Mouse (Mus musculus): ENCODE measurements around the gene Lsm12.
"Not testable (repeated sequence)": the region's sequence is repeated elsewhere in the genome, so short reads cannot be mapped to it uniquely, and the experiment has no call there.

Gene Lsm12

DNA sequence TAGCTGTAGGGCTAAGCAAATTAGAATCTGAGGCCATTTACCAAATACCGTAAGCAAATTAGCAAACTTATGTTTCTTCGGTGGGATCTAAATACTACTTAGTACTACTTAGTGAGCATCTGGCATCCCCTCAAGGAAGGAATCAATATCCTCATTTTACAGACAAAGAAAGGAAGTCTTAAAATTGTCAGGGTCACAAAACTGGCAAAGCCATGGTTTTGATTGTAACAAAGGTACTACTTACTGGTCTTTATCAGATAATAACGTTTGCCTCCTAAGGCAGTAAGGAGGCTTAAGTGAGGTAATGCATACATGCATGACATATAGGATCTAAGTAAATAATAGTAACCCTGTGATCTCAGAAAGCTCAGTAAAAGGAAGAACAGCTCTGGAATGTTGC is 581 bp upstream of the Lsm12 start:
- no peak for DNase-seq (ENCODE audit: low spot score in 2 of 2)

DNA sequence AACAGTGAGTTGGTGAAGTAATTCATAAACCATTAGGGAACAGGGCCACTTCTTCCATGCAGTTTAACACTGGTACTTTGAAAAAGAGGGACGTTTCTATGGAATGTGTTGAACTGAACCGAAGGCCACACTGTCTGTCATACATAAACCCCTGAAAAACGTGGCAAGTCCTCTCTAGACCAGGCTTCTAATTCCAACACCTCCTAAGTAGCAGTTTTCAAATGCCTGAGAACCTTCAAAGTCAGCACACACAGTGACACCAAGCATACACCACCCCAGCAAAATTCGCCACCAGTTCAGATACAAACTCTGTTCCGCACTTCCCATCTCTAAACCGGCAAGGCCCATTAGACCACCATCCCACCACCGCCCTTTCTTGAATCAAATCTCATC is 847 bp downstream of the Lsm12 start:
- no peak for DNase-seq (ENCODE audit: low spot score in 2 of 2)

DNA sequence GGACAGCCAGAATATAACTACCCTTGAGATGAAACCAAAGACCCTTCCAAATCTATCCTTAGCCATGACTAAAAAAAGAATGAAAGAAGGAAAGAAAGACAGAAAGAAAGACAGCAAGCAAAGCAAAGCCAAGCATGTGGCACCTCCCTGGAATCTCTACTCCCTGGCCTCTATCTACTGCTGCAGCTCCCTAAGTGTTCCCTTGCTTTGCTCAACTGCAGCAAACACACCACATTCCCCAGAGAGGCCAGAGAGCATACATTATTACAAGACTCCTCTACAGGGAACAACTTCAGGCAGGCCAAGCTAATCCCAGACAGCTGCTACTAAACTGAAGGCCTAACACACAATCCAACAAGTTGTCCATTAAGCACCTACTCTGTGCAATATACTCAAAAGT is 5.3 kb downstream of the Lsm12 start:
- no peak for DNase-seq (ENCODE audit: low spot score in 2 of 2)

DNA sequence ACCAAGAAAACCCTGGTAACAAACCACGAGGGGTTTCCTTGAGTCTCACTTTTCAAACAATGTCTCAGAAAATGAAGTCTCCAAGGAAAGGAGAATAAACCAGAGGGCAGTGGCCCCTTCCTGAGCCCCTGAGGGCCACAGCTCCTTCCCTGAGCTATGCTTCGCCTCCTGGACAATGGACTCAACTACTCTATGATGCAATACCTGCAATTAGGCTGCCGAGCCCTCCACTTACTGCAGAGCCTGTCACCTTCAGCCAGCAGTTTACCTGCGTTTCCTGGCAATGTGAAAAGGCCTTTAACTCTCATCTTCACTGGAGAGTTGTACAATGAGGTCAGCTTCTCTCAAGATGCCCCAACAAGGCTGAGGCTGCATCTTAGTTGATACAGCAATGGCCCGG is 16.4 kb downstream of the Lsm12 start:
- no peak for DNase-seq (ENCODE audit: low spot score in 2 of 2)

DNA sequence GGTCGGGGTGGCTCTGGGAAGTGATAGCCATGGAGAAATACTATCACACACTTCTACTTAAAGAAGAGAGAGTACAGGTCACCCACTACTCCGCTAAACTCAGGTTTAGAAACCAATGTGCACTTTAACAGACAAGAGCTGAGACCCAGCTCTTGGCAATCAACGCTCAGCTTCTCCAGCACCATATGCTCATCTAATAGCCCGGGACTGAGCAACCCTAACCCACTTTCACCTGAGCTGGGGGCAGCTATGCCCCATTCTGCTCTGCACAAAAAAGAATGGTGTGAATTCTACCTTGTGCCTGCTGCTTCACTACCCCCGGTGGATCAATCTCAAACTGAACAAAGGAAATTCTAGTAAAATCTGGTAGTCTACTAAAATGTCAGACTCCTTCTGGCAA is 17.6 kb downstream of the Lsm12 start:
- DNase-seq (ENCODE audit: low spot score in 2 of 2): no peak

DNA sequence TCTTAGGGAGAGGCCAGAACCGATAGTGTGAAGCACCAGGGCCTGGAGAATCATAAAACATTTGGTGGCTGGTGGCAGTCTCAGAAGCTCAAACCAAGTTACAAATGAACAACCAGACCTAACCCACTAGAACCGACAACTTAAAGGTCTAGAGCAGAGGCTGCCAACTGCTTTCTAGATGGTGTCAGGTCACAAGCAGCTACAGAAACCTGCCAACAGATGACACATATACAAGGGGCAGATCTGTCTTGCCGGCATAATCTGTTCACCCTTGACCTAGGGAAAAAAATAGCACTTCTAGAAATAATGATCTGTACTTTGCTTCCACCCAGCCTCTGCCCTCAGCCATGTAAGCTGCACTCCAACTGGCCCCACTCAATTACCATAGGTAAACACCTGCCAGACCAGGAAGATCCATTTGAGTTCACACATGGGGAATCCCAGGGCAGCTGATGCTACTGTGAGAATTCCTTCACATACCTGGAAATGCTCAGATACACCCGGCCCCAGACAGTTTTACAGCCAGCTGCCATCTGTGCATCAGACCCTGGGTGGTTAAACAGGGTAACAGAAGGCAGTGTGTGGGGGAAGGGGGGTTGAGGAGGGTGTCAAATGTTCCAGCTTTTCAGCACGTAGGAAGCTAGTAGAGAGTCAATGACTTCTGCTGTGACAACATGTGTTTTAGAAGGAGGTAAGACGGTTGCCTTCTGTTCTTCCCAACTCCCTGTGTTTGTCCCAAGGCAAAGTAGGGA is 18.9 kb downstream of the Lsm12 start:
- DNase-seq (ENCODE audit: low spot score in 2 of 2): no peak

DNA sequence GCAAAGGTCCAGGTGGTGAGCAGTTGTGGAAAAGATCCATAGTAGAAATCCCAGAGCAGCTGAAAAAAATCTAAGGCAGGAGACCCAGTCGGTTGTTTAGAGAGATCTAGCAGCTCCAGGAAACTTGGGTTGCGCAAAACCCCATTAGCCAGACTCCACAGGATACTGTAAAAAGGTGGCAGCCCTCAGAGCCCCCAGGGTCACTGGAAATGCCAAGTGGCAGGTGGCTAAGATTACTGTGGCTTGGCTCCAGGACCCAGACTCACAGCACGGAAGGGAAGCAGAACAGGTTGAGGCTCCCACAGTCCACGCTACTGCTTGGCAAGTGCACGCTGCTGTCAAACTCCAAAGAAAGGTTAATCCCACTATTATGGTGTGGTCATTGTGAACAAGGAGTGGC is 25.3 kb downstream of the Lsm12 start:
- no peak for DNase-seq (ENCODE audit: low spot score in 2 of 2)

DNA sequence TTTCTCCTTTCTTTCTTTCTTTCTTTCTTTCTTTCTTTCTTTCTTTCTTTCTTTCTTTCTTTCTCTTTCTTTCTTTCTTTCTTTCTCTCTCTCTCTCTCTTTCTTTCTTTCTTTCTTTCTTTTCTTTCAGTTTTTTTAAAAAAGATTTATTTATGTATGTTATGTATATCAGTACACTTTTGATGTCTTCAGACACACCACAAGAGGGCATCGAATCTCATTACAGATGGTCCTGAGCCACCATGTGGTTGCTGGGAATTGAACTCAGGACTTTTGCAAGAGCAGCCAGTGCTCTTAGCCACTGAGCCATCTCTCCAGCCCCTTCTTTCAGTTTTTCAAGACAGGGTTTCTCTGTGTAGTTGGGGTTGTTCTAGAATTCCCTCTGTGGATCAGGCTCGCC is 27.1 kb downstream of the Lsm12 start:
- DNase-seq (ENCODE audit: low spot score in 2 of 2): not testable (repeated sequence)

DNA sequence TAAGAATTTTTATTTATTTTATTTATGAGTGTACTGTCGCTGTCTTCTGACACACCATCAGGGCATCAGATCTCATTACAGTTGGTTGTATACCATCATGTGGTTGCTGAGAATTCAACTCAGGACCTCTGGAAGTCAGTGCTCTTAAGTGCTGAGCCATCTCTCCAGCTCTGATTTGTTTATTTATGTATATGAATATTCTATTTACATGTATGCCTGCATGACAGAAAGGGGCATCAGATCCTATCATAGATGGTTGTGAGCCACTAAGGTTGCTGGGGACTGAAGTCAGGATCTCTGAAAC is 28.4 kb downstream of the Lsm12 start:
- no peak for DNase-seq (ENCODE audit: low spot score in 2 of 2)

DNA sequence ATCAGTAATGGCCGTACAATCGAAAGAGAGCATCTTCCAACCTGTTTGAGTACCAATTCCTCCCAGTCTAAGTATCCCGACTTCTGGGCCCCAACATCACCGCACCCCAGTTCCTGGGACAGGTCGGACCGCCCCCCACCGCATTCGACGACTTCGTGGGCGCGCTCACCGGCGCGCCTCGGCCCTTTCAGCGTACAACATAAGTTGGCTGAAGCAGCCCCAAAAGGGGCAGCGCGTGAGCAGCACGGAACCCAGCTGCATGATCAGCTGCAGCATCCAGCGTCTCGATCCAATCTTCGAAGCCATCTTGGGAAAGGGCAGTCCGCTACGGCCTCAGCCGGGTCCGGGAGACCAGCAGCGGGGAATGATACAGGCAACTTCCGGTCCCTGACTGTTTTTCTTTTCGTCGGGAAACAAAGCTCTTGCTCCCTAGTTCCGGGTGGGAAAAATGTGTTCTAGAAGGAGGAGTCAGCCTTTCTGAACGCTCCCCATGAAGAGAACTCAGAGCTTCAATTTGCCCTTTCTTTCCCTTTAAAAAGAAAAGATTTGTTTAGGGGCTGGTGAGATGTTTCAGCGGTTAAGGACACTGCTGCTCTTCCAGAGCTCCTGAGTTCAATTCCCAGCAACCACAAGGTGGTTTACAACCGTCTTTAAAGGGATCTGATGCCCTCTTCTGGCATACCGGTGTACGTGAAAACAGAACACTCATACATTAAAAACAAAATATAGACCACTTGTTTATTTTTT is 28.9 kb downstream of the Lsm12 start, which contains the start of gene Tmem101:
Gene Tmem101 (minus strand): TSS at position 366 of the 747 bp plus-strand sequence.
- DNase-seq (ENCODE audit: low spot score in 2 of 2): peak; percentile 60 to 73

DNA sequence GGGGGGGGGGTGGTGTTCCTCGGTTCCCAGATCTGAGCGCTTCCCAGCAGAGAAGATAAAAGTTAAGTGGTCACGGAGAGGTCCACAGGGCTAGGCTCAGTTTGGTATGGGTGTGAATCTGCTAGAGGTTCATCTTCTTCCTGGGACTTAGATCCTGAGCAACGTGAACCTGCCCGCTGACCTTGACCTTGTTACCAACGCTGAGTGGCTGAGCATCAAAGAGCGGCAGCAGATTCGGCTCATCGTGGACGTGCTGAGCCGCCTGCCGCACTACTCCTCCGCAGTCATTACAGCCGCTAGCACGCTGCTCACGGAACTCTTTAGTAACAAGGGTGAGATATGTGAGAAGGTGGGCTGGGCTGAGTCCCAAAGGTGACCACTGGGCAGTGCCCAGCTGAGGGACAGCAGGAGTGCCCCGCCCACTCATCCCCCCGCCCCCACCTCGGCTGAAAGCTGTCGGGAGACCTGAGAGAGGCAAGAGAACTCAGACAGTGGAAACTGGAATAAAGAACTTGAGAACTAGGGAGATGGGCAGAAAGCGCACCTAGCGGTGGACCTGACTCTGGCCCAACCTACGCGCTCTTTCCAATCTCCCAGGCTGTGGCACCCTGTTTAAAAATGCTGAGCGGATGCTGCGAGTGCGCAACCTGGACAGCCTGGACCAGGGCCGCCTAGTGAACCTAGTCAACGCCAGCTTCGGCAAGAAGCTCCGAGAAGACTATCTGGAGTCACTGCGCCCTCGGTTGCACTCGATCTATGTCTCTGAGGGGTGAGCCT is 37.7 kb downstream of the Lsm12 start:
- DNase-seq (ENCODE audit: low spot score in 2 of 2): no peak

DNA sequence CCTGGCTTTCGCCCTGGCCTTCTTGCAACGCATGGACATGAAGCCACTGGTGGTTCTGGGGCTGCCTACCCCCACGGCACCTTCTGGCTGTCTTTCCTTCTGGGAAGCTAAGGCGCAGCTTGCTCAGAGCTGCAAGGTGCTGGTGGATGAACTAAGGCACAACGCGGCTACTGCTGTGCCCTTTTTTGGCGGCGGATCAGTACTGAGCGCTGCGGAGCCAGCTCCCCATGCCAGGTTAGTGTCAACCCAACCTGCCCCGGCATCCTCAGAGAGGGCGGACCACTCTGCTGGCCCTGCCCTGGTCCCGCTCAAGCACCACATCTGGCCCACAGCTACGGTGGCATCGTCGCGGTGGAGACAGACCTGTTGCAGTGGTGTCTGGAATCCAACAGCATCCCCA is 38.6 kb downstream of the Lsm12 start:
- DNase-seq (ENCODE audit: low spot score in 2 of 2): no peak

DNA sequence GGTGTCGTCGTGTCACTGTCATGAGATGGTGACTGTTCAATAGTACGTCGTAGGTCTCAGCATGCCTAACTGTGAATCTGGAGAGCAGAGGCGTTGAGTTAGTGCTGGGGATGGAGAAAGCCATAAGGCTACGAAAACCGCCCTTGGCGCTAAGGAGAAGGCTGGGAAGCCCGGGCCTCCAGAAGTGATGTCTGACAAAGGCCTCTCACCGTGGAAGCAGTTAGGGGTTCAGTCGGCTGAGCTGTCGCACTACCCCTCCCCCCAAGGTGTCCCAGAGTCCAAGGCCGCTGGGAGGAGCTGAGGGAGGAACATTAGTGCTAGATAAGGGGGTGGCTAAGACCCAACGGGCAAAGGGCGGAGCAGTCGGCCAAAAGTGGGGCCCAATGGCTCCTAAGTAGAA is 39.1 kb downstream of the Lsm12 start:
- DNase-seq (ENCODE audit: low spot score in 2 of 2): no peak

DNA sequence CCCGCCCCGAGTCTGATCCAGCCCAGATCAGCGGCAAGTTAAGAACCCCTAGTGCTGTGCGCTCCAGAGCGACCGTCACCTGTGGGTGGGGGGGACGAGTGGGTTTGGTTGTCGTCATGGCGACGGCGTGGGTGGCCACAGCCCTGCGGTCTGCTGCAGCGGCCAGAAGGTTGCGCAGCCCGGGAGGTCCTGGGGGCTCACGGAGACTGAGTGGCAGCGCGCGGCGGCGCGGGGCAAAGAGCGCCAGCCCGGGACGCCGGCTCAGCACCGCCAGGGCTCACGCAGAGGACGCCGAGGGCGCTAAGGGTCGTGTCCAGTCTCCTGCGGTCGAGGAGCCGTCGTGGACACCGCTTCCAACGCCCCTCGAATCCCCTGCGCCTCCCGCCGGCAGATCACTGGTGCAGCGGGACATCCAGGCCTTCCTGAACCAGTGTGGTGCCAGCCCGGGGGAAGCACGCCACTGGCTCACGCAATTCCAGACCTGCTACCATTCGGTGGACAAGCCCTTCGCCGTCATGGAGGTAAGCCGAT is 39.6 kb downstream of the Lsm12 start, which contains the start of gene Nags:
Gene Nags (plus strand): TSS at position 43 of the 531 bp plus-strand sequence.
- no peak for DNase-seq (ENCODE audit: low spot score in 2 of 2)

DNA sequence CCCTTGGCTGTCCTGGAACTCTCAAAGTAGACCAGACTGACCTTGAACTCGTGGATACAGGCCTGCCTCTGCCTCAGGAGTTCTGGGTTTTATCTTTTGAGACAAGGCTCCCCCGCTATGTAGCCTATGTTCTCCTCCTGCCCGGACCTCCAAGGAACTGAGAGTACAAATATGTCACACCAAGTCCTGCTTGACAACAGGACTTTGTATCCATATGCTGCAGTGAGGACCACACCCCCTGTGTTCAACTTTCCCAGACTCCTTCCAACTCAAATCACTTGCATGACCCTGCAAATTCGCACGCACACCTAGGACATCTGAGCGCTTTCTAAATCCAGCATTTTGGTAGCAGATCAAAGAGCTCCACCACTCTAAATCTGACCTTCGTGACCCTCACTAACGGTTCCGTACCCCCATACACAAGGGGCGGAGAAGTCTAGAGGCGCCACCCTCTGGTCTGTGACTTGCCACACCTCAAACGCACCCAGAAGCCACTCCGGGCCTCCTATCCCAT is 40.1 kb downstream of the Lsm12 start:
- DNase-seq (ENCODE audit: low spot score in 2 of 2): no peak

DNA sequence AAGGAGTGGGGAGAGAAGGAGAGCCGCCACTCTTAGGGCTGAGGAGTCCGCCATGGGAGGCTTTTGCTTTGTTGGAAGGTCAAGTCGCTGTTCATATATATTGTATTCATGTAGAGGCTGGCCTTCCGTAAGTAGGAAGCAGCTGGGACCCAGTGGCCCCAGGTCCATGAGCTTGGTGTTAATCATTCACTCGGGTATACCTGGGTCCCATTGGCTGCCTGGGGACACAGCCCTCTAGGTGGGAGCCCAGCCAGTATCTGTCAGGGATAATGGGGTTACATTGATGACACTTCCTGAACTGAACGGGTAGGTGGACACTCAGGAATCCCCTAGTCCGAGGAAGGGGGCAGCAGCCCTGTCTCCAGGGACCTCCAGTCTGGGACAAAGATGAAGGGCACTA is 42.7 kb downstream of the Lsm12 start:
- no peak for DNase-seq (ENCODE audit: low spot score in 2 of 2)

DNA sequence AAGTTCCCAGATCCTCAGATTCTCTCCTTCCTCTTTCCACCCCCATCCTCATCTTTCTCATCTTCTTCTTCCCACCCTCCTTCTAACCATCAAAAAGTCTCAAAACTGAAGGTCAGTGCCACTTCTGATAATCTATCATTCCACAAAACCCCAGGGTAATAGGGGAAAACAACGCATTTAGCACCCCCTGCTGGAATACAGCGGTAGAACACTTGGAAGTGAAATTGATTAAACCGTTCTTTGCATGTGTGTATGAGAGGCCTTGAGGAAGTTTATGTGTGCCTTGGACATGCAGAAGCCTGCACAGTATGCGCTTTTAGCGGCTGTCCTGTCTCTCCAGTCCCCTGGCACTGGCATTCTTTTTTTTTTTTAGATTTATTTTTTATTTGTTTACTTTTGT is 44.6 kb downstream of the Lsm12 start:
- DNase-seq (ENCODE audit: low spot score in 2 of 2): peak; percentile 15 to 49

DNA sequence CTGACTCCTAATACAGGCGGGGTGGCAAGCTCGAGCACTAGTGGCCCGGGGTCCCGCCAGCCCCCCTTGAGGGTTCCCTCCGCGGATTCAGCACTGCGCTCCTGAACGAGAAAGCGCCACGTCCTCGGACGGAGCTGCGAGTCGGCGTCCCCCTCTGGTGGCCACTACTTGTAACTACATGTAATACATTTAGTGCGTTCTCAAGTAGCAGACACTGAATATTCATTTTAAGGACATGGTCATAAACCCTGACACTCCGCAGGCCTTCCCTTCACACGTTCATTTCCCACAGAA is 46.7 kb downstream of the Lsm12 start:
- DNase-seq (ENCODE audit: low spot score in 2 of 2): peak; percentile 25 to 65

DNA sequence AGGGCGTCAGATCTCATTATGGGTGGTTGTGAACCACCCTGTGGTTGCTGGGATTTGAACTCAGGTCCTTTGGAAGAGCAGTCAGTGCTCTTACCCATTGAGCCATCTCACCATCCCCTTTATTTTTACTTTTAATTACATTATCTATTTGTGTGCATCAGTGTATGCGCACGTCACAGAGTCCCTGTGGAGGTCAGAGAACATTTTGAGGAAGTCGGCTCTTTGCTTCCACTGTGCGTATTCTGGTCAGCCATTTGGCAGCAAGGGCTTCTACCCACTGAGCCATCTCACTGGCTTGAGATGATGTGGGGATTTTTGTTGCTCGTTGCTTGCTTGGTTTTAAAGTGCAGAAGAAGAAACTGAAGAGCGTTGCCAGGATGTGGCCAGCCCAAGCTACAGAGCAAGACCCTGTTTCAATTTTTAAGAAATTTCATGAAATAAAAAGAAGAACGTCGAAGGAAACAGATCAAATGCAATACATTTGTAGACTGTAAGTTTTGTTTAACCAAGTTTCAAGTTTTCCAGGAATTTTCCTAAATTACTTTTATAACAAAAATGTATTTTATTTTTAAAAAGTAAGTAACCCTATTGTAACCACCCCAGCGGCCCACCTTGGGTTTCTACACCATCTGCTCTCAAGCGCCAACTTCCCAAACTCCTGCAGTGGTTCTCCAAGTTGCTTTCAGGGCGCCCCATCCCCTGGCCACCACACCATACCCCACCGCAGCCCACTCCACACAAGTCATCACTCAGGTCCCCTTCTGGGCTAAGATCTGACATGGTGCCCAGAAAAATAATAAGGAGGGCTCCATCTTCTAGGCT is 47.3 kb downstream of the Lsm12 start:
- DNase-seq (ENCODE audit: low spot score in 2 of 2): no peak

DNA sequence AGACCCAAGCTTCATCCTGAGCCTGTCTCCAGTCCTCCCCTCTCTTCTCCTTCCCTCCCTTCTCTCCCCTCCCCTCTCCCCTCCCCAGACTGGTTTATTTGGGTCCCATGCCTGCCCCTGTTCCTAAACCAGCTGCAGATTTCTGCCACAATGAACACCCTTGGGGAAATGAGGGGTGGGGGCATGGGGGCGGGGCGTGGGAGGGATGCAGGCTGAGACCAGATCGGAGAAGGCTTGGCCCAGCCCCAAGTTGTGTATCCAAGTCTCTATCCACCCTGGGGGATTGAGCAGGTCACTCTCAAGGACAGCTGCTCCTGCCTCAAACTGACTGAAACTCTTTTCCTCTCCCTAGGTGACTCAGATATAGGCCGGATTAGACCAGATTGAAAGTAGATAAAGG is 50.6 kb downstream of the Lsm12 start:
- DNase-seq (ENCODE audit: low spot score in 2 of 2): no peak

DNA sequence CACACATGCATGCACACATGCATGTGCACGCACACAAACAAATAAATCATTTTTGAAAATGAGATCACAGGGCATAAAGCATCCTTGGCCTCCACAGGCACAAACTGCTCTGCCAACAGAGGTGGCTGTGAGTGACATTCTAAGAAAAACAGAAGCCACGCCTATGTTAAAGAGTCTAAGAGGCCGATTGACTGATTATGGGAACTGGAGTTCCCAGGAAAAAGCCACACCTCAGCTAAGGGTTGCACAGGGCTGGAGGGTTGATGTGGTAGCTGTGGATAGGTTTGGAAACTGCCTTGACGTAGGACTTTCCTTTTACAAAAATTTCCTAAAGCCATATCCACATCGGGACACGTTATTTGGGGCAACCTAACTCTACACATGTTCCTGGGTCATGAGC is 67.7 kb downstream of the Lsm12 start:
- DNase-seq (ENCODE audit: low spot score in 2 of 2): no peak

DNA sequence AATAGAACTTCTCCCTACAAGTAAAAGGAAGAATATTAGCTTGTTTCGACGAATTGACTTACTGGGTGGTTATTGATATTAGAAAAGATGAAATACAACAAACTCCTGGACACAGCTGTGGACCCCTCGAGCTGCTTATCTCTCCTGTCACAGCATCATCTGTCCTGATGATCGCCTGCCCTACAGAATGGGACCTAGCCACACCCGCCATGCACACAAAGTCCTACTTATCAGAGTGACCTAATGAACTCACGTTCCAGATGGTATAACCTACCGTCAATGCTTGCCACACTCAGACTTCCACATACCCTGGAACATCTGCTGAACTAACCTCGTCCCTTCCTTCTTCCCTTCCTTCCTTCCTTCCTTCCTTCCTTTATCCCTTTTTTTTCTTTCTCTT is 68.9 kb downstream of the Lsm12 start:
- DNase-seq (ENCODE audit: low spot score in 2 of 2): no peak

Data from thymus, postnatal 10 days (tissue).